Mouse (Mus musculus): ENCODE measurements around the gene Slc6a20a.

Gene Slc6a20a

GRCm38 (mm10) chr9:123638231-123638630, 40.5 kb downstream of the Slc6a20a start:
- no peak for DNase-seq (ENCODE audit: low read depth, low spot score)

GRCm38 (mm10) chr9:123636771-123637170, 41.9 kb downstream of the Slc6a20a start:
- DNase-seq (ENCODE audit: low read depth, low spot score), result no peak

GRCm38 (mm10) chr9:123632993-123633392, 45.7 kb downstream of the Slc6a20a start:
- DNase-seq (ENCODE audit: low read depth, low spot score), result no peak

GRCm38 (mm10) chr9:123632281-123632680, 46.4 kb downstream of the Slc6a20a start, which contains the start of gene Slc6a20b:
Gene Slc6a20b, minus strand, starts transcription at chr9:123632565.
- DNase-seq (ENCODE audit: low read depth, low spot score), result no peak

GRCm38 (mm10) chr9:123631666-123632065, 47.0 kb downstream of the Slc6a20a start:
- DNase-seq (ENCODE audit: low read depth, low spot score), result peak; percentile 63

GRCm38 (mm10) chr9:123625821-123626220, 52.9 kb downstream of the Slc6a20a start:
- DNase-seq (ENCODE audit: low read depth, low spot score), result no peak

GRCm38 (mm10) chr9:123624741-123625140, 53.9 kb downstream of the Slc6a20a start:
- no peak for DNase-seq (ENCODE audit: low read depth, low spot score)

- DNase-seq (ENCODE audit: low read depth, low spot score), result no peak
Observed at GRCm38 (mm10) chr9:123620311-123621098, 58.2 kb downstream of the Slc6a20a start.

- DNase-seq (ENCODE audit: low read depth, low spot score), result no peak
Observed at GRCm38 (mm10) chr9:123601529-123601928, 77.2 kb downstream of the Slc6a20a start.

- DNase-seq (ENCODE audit: low read depth, low spot score), result no peak
Observed at GRCm38 (mm10) chr9:123597376-123597775, 81.3 kb downstream of the Slc6a20a start.

GRCm38 (mm10) chr9:123596910-123597309, 81.8 kb downstream of the Slc6a20a start:
- DNase-seq (ENCODE audit: low read depth, low spot score), result no peak

- DNase-seq (ENCODE audit: low read depth, low spot score), result no peak
Observed at GRCm38 (mm10) chr9:123595194-123595593, 83.5 kb downstream of the Slc6a20a start.

- DNase-seq (ENCODE audit: low read depth, low spot score), result no peak
Observed at GRCm38 (mm10) chr9:123589240-123589910, 89.3 kb downstream of the Slc6a20a start.
